Mouse (Mus musculus) midbrain, embryonic 10.5 days (tissue): ENCODE data around the gene Ccdc82. TPM values are rescaled to one million over a fixed set of nuclear protein-coding genes. Genes with fewer than 3 reads are reported as not detected.
A peak's percentile ranks its signal among the peaks of the same experiment; 100 is the strongest.

Experiments used
- DNase-seq: peaks from one replicate; pipeline ENCODE4 v3.0.0-alpha.2; 2017; ENCODE audit warnings: low spot score
- H3K27ac ChIP-seq: fragments of 300-500 bp; sonication (generic); replicated peaks from 2 replicates; pipeline ENCODE4 v1.5.1; 2016; ENCODE audit warnings: mild to moderate bottlenecking
- H3K27me3 ChIP-seq: fragments of 300-500 bp; sonication (generic); 2 replicates; pipeline ENCODE4 v1.6.1; 2016; ENCODE audit warnings: low read depth, mild to moderate bottlenecking; ENCODE audit not compliant: poor library complexity, severe bottlenecking
- H3K36me3 ChIP-seq: fragments of 300-500 bp; sonication (generic); 2 replicates; pipeline ENCODE4 v1.6.1; 2016; ENCODE audit warnings: mild to moderate bottlenecking, moderate library complexity
- H3K4me1 ChIP-seq: fragments of 300-500 bp; sonication (generic); 2 replicates; pipeline ENCODE4 v1.6.1; 2016
- H3K4me3 ChIP-seq: fragments of 300-500 bp; sonication (generic); 2 replicates; pipeline ENCODE4 v1.5.1; 2016; ENCODE audit warnings: mild to moderate bottlenecking, moderate library complexity
- H3K9me3 ChIP-seq: fragments of 300-500 bp; sonication (generic); replicated peaks from 2 replicates; pipeline ENCODE4 v1.6.1; 2016; ENCODE audit warnings: mild to moderate bottlenecking
- WGBS: fragments of 180-500 bp; shearing (Covaris S2); methylation state at CpG from one replicate; pipeline ENCODE4 v1.1.7; 2016; 5-methylcytosine and 5-hydroxymethylcytosine counted together
- polyA plus RNA-seq: library from polyadenylated mRNA; unstranded; fragments of >200 nt; fragmentation: Nextera tagmentation; extraction: Ambion mirVana; gene quantifications from 2 replicates; pipeline ENCODE4 v1.2.1, GENCODE M21; 2016

The Ccdc82 gene
- polyA plus RNA-seq: 9.1 and 11.7 TPM in 2 replicates

GRCm38 (mm10) chr9:13246815-13247638 is at the start of gene Ccdc82:
Gene Ccdc82 (plus strand): TSS chr9:13246955.
- peaks cover 24% of the 10 kb centered on the region for H3K4me1 ChIP-seq
- 3% methylated on average over 35 of the region's 39 CpGs for WGBS

DNA sequence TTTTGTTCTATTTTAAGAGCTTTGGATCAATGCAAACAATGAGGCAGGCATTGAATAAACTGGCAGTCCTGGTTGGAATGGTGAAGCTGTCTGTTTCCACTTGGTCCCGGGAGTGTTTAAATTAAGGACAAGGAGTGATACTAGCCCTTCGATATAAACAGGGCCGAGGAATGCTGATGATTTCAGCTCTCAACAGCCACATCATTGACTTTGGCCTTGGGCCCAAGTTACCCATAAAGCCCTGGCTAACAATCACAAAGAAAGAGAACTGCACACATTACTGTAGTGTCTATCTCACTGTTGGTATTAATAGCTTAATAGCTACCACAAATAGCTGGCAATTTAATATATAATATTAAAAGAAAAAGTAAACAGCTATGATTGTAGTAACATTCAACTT is 46.7 kb upstream of the Ccdc82 start:
- no peaks in the 10 kb centered on the region for H3K9me3 ChIP-seq
- no peaks in the 10 kb centered on the region for H3K4me1 ChIP-seq
- DNase-seq: no peak
- 89% methylated on average over 3 of the region's 3 CpGs for WGBS
- no peak overlapping the region for H3K4me3 ChIP-seq
- H3K27me3 ChIP-seq: no peaks in the 10 kb centered on the region
- no peaks in the 10 kb centered on the region for H3K36me3 ChIP-seq
- H3K27ac ChIP-seq: no peak overlapping the region

More at GRCm38 (mm10) chr9:13246815-13247638, at the start of gene Ccdc82:
- no peaks in the 10 kb centered on the region for H3K9me3 ChIP-seq
- H3K4me3 ChIP-seq: peak within 1 kb of the TSS; percentile 73
- peak within 1 kb of the TSS; percentile 90 for H3K27ac ChIP-seq
- H3K36me3 ChIP-seq: no peaks in the 10 kb centered on the region
- peak; percentile 94 for DNase-seq
- no peaks in the 10 kb centered on the region for H3K27me3 ChIP-seq

DNA sequence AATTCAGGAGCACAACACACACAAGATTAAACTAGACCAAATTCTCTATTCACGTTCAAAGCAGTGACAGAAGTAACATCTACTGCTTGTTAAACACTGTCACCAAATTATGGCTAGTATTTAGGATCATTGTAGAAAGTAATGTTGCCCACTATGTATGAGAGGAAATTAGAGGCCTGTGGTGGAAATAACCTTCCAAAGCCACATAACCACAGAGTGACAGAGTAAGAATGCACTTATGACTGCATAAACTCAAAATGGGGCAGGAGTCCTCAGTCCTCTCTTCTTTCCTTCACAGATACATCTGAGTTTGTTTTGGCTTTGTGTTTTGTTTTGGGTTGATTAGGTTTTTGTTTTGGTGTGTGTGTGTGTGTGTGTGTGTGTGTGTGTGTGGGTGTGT is 43.6 kb upstream of the Ccdc82 start:
- DNase-seq: no peak
- Histone ChIP-seq H3K27me3 (no peaks in the 10 kb centered on the region), H3K4me1 (peaks cover 6% of the 10 kb centered on the region), H3K9me3 (no peaks in the 10 kb centered on the region), H3K36me3 (no peaks in the 10 kb centered on the region), H3K27ac (no peak overlapping the region), H3K4me3 (no peak overlapping the region)
- WGBS: 89% methylated on average over 1 of the region's 1 CpGs

DNA sequence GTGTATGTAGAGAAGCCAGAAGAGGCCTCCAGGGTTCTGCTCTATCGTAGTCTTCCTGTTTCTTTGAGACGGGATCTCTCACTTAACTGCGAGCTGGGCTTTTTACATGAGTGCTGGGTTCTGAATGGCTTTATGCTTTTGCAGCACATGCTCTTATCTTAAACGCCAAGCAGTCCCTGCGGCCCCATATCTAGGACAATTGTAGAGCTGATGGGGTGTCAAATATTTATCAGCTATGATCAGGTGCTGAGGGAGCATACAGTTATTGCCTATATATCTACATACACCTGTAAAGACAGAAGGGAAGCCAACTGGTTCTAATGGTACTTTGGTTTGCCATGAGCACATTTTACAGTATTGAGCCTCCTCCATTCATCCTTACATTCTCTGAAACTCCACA is 43.1 kb upstream of the Ccdc82 start:
- no peak for DNase-seq
- no peaks in the 10 kb centered on the region for H3K36me3 ChIP-seq
- no peaks in the 10 kb centered on the region for H3K27me3 ChIP-seq
- H3K9me3 ChIP-seq: no peaks in the 10 kb centered on the region
- no peak overlapping the region for H3K27ac ChIP-seq
- no peak overlapping the region for H3K4me3 ChIP-seq
- H3K4me1 ChIP-seq: peaks cover 6% of the 10 kb centered on the region
- 88% methylated on average over 5 of the region's 5 CpGs for WGBS

DNA sequence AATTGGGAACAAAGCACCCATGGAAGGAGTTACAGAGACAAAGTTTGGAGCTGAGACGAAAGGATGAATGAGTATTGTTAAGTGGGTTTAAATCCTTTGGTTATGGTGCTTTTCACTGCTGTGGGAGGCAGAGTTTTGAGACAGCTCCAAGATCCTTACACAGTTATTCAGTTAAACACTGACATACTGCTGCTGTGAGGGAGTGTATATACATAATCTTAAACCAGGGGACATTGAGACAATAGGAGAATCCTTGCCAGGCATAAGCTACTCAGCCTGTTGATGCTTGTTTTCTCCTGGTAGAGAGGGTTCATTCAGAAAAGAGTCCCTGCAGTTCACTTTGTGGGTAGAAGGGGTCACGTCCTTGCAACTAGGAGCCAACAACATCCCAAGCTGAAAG is 40.4 kb upstream of the Ccdc82 start:
- DNase-seq: no peak
- H3K36me3 ChIP-seq: no peaks in the 10 kb centered on the region
- 46% methylated on average over 2 of the region's 2 CpGs for WGBS

GRCm38 (mm10) chr9:13225872-13226271 is 20.9 kb upstream of the Ccdc82 start:
- H3K27ac ChIP-seq: no peak overlapping the region
- H3K27me3 ChIP-seq: no peaks in the 10 kb centered on the region
- no peaks in the 10 kb centered on the region for H3K36me3 ChIP-seq
- no peaks in the 10 kb centered on the region for H3K9me3 ChIP-seq
- H3K4me3 ChIP-seq: no peak overlapping the region
- 74% methylated on average over 1 of the region's 1 CpGs for WGBS
- peaks cover 6% of the 10 kb centered on the region for H3K4me1 ChIP-seq
- DNase-seq: no peak

More for the DNA sequence above, 40.4 kb upstream of the Ccdc82 start:
- H3K4me1 ChIP-seq: peaks cover 6% of the 10 kb centered on the region
- no peaks in the 10 kb centered on the region for H3K27me3 ChIP-seq
- H3K27ac ChIP-seq: no peak overlapping the region
- no peaks in the 10 kb centered on the region for H3K9me3 ChIP-seq
- H3K4me3 ChIP-seq: no peak overlapping the region

DNA sequence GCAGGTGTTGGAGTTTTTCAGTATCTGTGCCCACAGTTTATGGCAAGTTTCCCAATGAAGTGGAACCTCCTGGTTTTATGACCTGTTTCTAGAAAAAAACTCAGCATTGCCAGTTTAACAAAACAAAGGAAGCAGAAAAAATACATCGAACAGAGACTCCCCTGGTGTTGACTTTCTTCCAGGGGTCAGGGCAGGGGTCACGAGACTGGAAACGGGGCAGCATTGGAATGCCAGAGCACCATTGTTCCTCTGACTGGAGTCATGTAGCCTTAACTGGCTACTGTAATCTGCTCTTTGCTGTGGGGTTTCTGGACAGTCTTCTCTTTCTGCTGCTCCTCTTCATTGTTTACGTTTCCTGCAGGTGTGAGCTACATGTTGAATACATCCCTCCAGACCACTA is 16.2 kb upstream of the Ccdc82 start:
- Histone ChIP-seq H3K27ac (no peak overlapping the region), H3K4me1 (peaks cover 12% of the 10 kb centered on the region), H3K27me3 (no peaks in the 10 kb centered on the region), H3K9me3 (no peaks in the 10 kb centered on the region), H3K36me3 (no peaks in the 10 kb centered on the region), H3K4me3 (no peak overlapping the region)
- 16% methylated on average over 4 of the region's 4 CpGs for WGBS
- no peak for DNase-seq

DNA sequence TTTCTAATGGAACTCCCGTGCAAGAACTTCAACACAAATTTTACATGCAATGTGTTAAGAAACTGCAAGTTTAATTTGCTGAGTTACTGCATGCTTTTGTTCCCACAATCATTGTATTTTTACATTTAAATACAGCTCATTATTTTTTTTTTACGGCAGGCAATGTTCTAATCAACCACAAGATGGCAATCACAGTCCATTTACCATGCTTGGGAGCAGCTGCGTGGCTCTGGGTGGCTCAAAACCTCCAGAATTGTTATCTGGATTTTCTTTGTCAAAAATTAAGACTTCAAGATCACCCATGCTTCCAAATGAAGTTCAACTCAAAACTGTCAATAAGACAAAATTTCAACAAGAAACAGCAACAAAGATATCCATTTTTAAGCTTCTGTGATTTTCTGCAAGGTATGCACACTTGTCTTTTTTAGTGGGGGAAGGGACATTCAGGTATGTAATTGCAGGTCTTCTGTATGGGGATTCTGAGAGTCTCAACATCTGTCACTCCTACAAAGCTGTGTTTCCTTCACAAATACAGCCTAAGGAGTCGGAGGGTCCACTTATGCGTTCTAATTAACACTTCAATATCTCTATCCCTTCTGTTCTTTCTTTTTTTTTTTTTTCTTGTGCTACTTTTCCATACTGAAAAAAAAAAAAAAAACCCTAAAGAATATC is 15.1 kb upstream of the Ccdc82 start:
- DNase-seq: no peak
- H3K27ac ChIP-seq: no peak overlapping the region
- H3K36me3 ChIP-seq: no peaks in the 10 kb centered on the region
- H3K27me3 ChIP-seq: no peaks in the 10 kb centered on the region
- H3K4me1 ChIP-seq: peaks cover 12% of the 10 kb centered on the region
- H3K9me3 ChIP-seq: no peaks in the 10 kb centered on the region
- WGBS: 25% methylated on average over 5 of the region's 5 CpGs
- no peak overlapping the region for H3K4me3 ChIP-seq

DNA sequence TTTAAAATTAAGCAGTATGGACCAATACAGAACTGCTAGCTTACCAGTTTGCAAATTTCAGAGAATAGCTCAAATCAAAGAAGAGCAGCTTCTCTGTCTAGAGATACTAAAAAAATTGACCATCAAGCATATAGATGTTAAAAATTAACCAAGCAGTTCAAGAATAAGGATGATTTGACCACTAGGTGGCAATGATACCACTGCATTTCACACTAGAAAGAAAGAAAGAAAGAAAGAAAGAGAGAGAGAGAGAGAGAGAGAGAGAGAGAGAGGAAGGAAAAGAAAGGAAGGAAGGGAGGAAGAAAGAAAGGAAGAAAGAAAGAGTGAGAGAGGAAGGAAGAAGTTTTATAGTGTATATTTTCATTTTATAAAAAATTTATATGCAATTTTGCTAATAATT is 4.4 kb upstream of the Ccdc82 start:
- Histone ChIP-seq H3K36me3 (no peaks in the 10 kb centered on the region), H3K27me3 (no peaks in the 10 kb centered on the region), H3K9me3 (no peaks in the 10 kb centered on the region), H3K4me3 (no peak overlapping the region), H3K4me1 (peaks cover 20% of the 10 kb centered on the region), H3K27ac (no peak overlapping the region)
- DNase-seq: no peak

GRCm38 (mm10) chr9:13245481-13245880 is 1.3 kb upstream of the Ccdc82 start, which contains the start of gene Jrkl:
Gene Jrkl (minus strand): TSS chr9:13245829.
- peak within 1 kb of the TSS; percentile 81 for H3K27ac ChIP-seq
- H3K36me3 ChIP-seq: no peaks in the 10 kb centered on the region
- H3K4me1 ChIP-seq: peaks cover 24% of the 10 kb centered on the region
- WGBS: 9% methylated on average over 10 of the region's 10 CpGs
- DNase-seq: peak; percentile 27
- no peaks in the 10 kb centered on the region for H3K27me3 ChIP-seq
- H3K4me3 ChIP-seq: peak within 1 kb of the TSS; percentile 73
- H3K9me3 ChIP-seq: no peaks in the 10 kb centered on the region

GRCm38 (mm10) chr9:13248104-13248503 is 1.3 kb downstream of the Ccdc82 start:
- Histone ChIP-seq H3K27ac (no peak overlapping the region), H3K27me3 (no peaks in the 10 kb centered on the region), H3K36me3 (no peaks in the 10 kb centered on the region), H3K4me3 (no peak overlapping the region), H3K9me3 (no peaks in the 10 kb centered on the region), H3K4me1 (peaks cover 24% of the 10 kb centered on the region)
- WGBS: 93% methylated on average over 4 of the region's 4 CpGs
- no peak for DNase-seq

DNA sequence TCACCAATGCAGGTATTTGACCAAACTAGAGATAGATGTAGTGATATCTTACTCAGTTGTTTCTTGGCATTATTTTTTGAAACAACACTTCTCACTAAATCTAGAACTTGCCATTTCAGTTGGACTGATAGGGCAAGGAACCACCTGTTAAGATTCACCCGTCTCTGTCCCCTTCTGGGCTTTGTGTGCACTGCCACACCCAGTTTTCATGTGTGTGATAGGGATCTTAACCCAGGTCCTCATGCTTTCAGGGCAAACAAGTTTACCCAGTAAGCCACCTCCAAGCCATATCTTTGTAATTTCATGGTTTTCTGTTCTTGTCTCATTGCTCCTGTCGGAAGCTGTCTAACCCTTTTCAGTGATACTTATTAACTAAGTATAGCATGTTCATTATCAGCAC is 4.5 kb downstream of the Ccdc82 start:
- no peaks in the 10 kb centered on the region for H3K9me3 ChIP-seq
- H3K4me1 ChIP-seq: peaks cover 9% of the 10 kb centered on the region
- no peak overlapping the region for H3K27ac ChIP-seq
- H3K27me3 ChIP-seq: no peaks in the 10 kb centered on the region
- H3K36me3 ChIP-seq: no peaks in the 10 kb centered on the region
- no peak overlapping the region for H3K4me3 ChIP-seq
- no peak for DNase-seq
- WGBS: 85% methylated on average over 2 of the region's 2 CpGs

- WGBS: 98% methylated on average over 1 of the region's 1 CpGs
- no peak overlapping the region for H3K27ac ChIP-seq
- no peaks in the 10 kb centered on the region for H3K36me3 ChIP-seq
- H3K4me3 ChIP-seq: no peak overlapping the region
- no peaks in the 10 kb centered on the region for H3K9me3 ChIP-seq
- H3K4me1 ChIP-seq: no peaks in the 10 kb centered on the region
- no peaks in the 10 kb centered on the region for H3K27me3 ChIP-seq
- no peak for DNase-seq
Measured at GRCm38 (mm10) chr9:13256726-13257125, 10.0 kb downstream of the Ccdc82 start.
